Mouse (Mus musculus) adrenal gland, postnatal 36 days (tissue): ENCODE measurements around the gene Slc6a6. TPM values are rescaled to one million over a fixed set of nuclear protein-coding genes. Genes with fewer than 3 reads are reported as not detected.

Experiments used
- DNase-seq, 2 experiments: peaks; one replicate each; pipeline ENCODE4 v3.0.0; 2021; ENCODE audit warnings: mixed read lengths in 1 of 2
- total RNA-seq, 2 experiments: library from RNA; stranded (reverse); gene quantifications; 2 replicates each; pipeline ENCODE4 v1.2.3; 2021

Gene Slc6a6
- total RNA-seq, 2 experiments from 2014 or later: 331 to 678 TPM

DNA sequence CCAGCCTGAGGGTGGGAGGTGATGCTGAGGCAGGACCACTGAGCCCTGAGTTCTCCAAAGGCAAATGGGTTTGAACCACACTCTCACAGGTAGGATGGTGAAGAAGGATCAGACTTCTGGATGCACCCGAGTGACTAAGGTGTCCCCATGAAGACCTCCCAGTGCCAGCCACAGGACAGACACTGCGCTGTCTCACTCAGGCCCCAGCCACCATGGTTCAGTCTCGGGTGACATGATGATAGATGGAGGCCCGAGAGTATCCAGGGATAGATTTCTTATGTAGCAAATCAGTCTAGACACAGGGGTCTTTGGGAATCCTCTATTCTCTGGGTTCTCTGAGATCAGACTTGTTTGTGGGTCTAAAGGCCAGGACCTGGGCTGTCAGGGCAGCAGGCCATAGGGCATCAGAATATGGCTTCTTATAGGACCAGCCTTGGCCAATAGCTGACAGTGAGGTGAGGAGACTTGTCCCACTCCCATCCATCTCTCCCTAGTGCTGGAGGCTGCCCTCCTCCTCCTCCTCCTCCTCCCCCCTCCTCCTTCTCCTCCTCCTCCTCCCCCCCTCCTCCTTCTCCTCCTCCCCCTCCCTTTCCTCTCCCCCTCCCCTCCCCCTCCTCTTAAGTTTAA is 36.8 kb downstream of the Slc6a6 start:
- no peak for DNase-seq

DNA sequence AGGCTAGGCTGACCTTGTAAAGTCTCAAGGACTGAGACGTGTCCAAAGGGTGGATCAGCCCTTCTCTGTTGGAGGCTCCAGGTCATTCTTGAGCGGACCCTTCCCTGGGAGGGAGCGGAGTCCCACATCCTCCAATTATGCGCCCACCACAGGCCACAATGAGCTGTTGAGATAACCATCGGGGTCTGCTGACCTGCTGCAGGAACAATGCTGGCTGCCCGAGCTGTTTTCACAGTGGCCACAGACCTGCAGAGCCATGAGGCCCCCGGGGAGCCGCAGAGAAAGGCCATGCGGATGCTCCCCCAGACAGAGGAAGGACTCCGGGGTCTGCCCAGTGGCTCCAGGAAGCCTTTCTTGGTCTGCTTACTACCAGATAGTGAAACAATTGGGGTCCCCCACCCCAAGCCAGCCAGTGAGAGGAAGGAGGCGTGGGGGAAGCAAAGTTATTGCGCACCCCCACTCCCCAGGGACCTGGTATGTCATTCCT is 37.4 kb downstream of the Slc6a6 start:
- DNase-seq: no peak

DNA sequence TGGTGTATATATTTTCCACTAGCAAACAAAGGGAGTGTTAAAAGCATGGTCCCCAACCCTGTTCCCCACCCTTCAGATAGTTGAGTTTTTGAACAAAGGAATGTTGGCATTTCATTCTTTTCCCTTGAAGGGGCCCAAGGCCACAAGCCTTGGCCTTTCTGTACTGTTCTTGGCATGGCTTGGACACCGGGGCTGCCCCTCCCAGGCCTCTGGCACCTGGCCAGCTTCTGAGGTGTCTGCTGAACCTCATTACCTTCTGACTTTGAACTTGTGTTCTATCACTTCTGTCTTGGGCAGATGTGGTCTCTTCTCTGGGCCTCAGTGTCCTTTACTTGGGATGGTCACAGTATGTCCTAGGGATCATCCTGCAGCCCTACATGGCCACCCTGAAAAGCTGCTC is 43.5 kb downstream of the Slc6a6 start:
- peak; percentile 84 to 86 for DNase-seq

DNA sequence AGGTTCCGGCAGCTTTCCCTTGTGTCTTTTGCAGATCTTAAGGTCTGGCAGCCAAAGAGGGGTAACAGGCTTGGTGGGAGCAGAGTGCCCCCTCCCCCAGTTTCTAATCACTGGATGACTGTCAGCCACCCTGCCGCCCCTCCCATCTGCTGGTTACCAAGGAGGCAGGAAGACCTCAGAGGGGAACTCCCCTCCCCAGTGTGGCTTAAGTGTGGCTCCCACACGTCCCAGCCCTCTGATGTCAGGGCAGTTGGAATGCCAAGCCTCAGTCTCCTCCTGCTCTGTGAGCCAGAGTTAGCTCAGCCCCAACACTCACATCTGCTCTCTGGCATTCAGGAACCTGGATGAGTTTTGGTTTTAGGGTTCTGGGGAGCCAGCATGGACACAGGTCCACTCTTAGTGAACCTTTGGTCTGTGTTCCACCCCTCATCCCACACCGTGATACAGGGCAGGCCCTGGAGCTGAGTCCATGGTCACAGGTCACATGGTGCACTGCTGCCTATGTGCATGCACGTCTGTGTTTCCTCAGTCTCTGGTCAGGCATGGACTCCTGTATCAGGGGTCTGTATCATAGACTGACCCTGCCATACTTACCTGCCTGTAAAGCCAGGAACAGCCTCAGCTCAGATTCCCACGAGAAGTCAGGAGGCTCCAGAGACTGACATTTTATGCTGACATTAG is 45.2 kb downstream of the Slc6a6 start:
- no peak for DNase-seq

- peak; percentile 55 to 73 for DNase-seq
These were observed 45.8 kb downstream of the Slc6a6 start for GRCm38 (mm10) chr6:91729677-91730127.

DNA sequence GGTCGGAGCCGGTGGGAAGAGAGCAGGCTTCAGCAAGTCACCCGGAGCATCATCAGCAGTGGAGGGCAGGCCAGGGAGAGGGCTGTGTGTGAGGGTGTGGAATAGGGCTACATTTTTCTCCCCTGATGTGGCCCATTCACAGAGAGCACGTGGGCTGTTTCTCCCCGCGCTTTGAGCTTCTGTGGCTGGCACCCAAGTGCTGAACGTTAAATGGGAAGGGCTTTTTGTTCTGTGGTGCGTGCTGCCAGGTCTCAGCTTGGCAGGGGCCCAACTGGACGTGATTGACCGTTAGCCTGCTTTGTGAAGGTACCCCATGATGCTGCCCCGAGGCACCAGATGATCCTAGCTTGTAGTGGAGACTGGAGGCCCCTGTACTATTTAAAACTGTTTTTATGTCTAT is 48.3 kb downstream of the Slc6a6 start:
- DNase-seq: peak; percentile 54 to 58

GRCm38 (mm10) chr6:91736471-91736870 is 52.6 kb downstream of the Slc6a6 start:
- peak; percentile 58 to 76 for DNase-seq

DNA sequence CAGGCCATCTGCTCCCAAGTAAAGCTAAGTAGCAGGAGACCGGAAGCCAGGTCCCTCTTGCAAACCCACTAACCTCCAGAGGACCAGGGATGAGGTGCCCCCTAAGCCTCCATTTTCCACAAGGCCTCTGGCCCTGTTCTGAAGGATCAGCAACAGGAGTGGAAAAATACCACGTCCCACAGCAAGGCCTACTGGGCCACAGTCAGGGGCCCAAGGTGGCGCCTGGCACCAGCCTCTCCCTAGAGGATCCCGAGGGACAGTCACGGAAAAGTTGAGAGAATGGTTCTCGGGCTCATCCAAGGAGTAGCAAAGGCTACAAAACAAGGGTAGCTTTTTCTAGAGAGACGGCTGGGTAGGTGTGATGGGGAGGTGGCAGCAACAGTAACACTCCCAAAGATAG is 53.6 kb downstream of the Slc6a6 start:
- no peak for DNase-seq

DNA sequence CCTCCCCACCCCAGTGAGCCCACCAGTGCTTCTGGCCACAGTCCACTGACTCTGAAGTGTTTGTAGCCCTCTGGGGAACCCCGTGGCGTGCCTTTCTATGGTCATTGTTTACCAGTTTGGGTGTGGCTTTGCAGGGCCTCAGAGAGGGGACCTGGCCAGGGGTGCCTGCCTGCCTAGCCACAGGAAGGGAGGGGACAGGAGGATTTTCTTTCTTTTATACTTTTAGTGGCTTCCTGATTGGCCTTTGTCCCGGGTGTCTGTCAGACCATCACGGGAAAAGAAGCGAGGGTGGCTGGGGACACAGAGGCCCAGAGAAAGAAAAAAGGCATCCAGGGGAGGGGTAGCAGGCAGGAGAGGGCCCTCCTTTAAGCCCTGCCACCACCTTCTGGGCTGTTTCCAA is 54.2 kb downstream of the Slc6a6 start:
- DNase-seq: peak in 1 of 2 experiments; percentile 36

- DNase-seq: peak; percentile 62 to 67
These were observed 57.2 kb downstream of the Slc6a6 start for GRCm38 (mm10) chr6:91741046-91741445.

DNA sequence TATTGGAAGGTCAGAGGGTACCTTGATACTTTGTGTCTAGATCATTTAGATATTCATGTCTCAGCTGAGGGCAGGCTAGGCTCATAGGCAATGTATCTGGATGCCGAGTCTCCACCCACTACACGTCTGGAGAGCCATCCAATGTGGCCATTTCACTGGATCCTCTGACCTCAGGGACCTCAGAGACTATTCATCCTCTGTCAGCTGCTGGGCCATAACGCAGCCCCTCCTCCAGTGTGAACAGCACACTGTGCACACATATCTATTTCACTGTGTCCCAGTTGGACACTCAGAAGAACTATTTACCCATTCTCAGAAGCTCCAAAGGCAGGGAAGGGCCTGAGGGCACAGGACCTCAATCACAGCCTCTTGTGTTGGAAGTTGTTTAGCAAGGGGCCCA is 58.6 kb downstream of the Slc6a6 start:
- no peak for DNase-seq

DNA sequence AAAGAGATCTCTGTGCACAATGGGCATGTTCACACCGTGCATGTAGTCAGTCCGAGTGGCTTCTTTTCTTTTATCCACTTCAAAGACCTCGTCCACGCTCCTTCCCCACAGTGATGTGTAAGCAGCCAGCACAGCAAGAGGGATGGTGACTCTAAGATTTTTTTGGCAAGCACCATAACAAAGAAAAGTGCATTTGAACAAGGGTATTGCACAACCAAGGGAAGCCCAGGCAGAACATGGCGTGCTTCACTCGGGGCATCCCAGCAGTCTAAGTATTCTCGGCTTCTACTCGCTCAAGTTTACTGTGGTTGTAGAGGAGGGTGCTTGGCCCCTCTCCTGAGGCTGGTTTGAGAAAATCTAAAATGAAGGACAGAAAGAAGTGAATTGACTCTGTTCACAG is 59.1 kb downstream of the Slc6a6 start:
- DNase-seq: no peak

DNA sequence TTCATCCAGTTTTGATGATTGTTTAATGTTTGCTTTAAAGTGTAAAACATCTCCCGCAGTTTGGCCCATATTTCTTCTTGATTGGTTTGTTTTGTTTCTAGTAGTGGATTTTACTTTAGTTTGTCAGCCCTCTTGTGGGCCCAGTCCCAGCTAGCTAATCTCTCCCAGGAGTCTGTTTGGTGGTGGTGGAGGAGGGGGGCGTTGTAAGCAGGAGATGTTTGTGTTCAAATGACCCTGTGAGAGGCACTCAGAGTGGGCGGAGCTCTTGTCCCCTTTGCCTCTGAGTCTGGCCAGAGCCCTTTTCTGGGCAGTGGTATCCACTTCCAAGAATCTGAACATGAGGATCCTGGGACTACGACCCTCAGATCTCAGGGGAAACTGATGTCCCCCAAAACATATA is 60.0 kb downstream of the Slc6a6 start:
- no peak for DNase-seq

- no peak for DNase-seq
These were observed 61.4 kb downstream of the Slc6a6 start for GRCm38 (mm10) chr6:91745246-91745645.

- no peak for DNase-seq
These were observed 62.2 kb downstream of the Slc6a6 start for GRCm38 (mm10) chr6:91745947-91746582.

- DNase-seq: no peak
These were observed 62.9 kb downstream of the Slc6a6 start for GRCm38 (mm10) chr6:91746776-91747175.

- DNase-seq: no peak
These were observed 67.1 kb downstream of the Slc6a6 start for GRCm38 (mm10) chr6:91750976-91751375.

DNA sequence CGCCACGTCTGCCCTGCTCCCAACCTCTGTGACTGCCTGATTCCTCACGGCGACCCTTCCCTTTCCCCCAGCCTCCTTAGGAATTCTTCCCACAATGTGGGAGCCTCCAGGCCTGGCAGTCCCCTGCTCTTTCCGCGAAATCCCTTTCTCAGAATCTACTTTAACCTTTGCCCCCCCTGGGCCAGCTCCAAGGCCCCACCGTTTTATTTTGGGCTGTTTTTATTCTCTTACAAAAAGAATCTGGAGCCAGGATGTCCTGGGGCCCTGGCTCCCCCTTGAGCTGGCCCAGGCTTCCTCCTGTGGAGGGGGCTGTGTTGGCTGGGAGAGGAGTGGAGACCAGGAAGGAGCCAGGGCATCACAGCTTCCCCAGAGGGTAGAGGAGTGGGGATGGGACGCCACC is 69.0 kb downstream of the Slc6a6 start:
- peak; percentile 42 to 67 for DNase-seq

DNA sequence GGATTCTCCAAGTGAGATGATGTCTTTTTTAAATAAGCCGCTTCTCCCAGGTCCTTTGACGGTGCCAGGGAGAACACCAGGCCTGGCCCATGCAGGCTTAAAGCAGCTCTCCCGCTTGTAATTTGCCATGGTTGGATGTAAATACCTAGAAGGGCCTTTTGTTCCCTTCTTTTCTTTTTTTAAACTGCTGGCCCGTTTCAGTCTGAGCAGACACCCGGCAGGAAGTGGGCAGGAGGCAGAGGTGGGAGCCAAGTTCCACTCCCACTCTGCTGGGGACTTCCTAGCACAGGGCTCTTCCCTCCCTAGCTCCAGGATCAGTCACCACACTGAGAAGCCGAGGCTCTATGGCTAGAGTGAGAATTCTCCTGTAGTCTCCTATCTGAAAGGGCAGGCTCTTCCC is 70.2 kb downstream of the Slc6a6 start:
- DNase-seq: no peak

GRCm38 (mm10) chr6:91754845-91755244 is 71.0 kb downstream of the Slc6a6 start:
- no peak for DNase-seq

- DNase-seq: peak; percentile 46 to 55
These were observed 78.3 kb downstream of the Slc6a6 start for GRCm38 (mm10) chr6:91762051-91762742.

- DNase-seq: no peak
These were observed 83.7 kb downstream of the Slc6a6 start for GRCm38 (mm10) chr6:91767550-91767949.

DNA sequence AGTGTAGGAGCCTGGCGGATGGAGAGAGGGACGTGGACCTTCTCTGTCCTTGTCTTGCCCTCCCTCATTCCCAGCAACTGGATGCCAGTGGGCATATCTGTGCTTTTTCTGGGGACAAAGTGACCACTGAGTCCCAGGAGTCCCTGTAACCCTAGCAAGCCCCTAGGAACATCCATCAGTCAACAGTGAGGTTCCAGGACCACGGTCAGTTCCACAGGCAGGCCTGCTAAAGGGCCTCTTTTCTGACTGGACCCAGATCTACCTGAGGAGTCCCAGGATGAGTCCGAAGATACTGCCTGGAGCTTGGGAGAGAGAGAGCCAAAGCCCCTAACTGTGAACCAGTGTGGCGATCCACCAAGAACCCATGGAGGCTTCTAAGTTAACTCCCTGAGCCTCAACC is 90.1 kb downstream of the Slc6a6 start:
- no peak for DNase-seq
